Mouse (Mus musculus): ENCODE results near the gene 1700129C05Rik.

The 1700129C05Rik gene

GRCm38 (mm10) chr14:59142793-59143192, at the start of gene 1700129C05Rik:
Gene 1700129C05Rik, minus strand, starts transcription at chr14:59142893.
- DNase-seq (ENCODE audit: low read depth): no peak

GRCm38 (mm10) chr14:59186121-59186520, 43.4 kb upstream of the 1700129C05Rik start:
- DNase-seq (ENCODE audit: low read depth): no peak

- DNase-seq (ENCODE audit: low read depth): no peak
Measured at GRCm38 (mm10) chr14:59185514-59185913, 42.8 kb upstream of the 1700129C05Rik start.

GRCm38 (mm10) chr14:59182732-59183131, 40.0 kb upstream of the 1700129C05Rik start:
- no peak for DNase-seq (ENCODE audit: low read depth)

- DNase-seq (ENCODE audit: low read depth): no peak
Measured at GRCm38 (mm10) chr14:59178649-59179048, 36.0 kb upstream of the 1700129C05Rik start, which contains the start of gene Gm5142. Gene Gm5142, minus strand, starts transcription at chr14:59178749.

- DNase-seq (ENCODE audit: low read depth): no peak
Measured at GRCm38 (mm10) chr14:59157016-59157698, 14.5 kb upstream of the 1700129C05Rik start.

GRCm38 (mm10) chr14:59155589-59155988, 12.9 kb upstream of the 1700129C05Rik start:
- no peak for DNase-seq (ENCODE audit: low read depth)

GRCm38 (mm10) chr14:59114281-59114680, 28.4 kb downstream of the 1700129C05Rik start:
- DNase-seq (ENCODE audit: low read depth): peak; percentile 48

GRCm38 (mm10) chr14:59104006-59104605, 38.6 kb downstream of the 1700129C05Rik start:
- DNase-seq (ENCODE audit: low read depth): no peak

GRCm38 (mm10) chr14:59093601-59094000, 49.1 kb downstream of the 1700129C05Rik start:
- no peak for DNase-seq (ENCODE audit: low read depth)

GRCm38 (mm10) chr14:59084396-59084795, 58.3 kb downstream of the 1700129C05Rik start:
- peak; percentile 6 for DNase-seq (ENCODE audit: low read depth)

Data from 416B (cell line).